Mouse (Mus musculus) forebrain, embryonic 14.5 days (tissue): ENCODE data around the gene Kcnc1. TPM values are rescaled to one million over a fixed set of nuclear protein-coding genes. Genes with fewer than 3 reads are reported as not detected.

Experiments used
- ATAC-seq: fragments of 200-750 bp; cut with Nextera tagmentation; 2 replicates; pipeline ENCODE4 v1.8.0; 2017; ENCODE audit warnings: mild to moderate bottlenecking, moderate library complexity
- DNase-seq: peaks from one replicate; pipeline ENCODE4 v3.0.0-alpha.2; 2015; ENCODE audit warnings: low spot score
- H3K27ac ChIP-seq: fragments of 300-500 bp; sonication (generic); 2 replicates; pipeline ENCODE4 v1.5.1; 2014; ENCODE audit warnings: low read depth, mild to moderate bottlenecking, control low read depth, low read length, moderate library complexity
- H3K27me3 ChIP-seq: fragments of 300-500 bp; sonication (generic); replicated peaks from 2 replicates; pipeline ENCODE4 v1.6.1; 2014; ENCODE audit warnings: low read length, control low read depth, mixed read lengths; ENCODE audit not compliant: control insufficient read depth, insufficient read depth
- H3K36me3 ChIP-seq: fragments of 300-500 bp; sonication (generic); 2 replicates; pipeline ENCODE4 v1.6.1; 2014; ENCODE audit warnings: low read length, control low read depth; ENCODE audit not compliant: control insufficient read depth, insufficient read depth
- H3K4me1 ChIP-seq: fragments of 300-500 bp; sonication (generic); 2 replicates; pipeline ENCODE4 v1.6.1; 2014; ENCODE audit warnings: antibody characterized with exemption, low read length, control low read depth; ENCODE audit not compliant: control insufficient read depth, insufficient read depth
- H3K4me2 ChIP-seq: fragments of 300-500 bp; sonication (generic); 2 replicates; pipeline ENCODE4 v1.6.1; 2014; ENCODE audit warnings: mild to moderate bottlenecking, control low read depth, low read length
- H3K4me3 ChIP-seq: fragments of 300-500 bp; sonication (generic); 2 replicates; pipeline ENCODE4 v1.5.1; 2014; ENCODE audit warnings: low read depth, low read length, control low read depth
- H3K9ac ChIP-seq: fragments of 300-500 bp; sonication (generic); 2 replicates; pipeline ENCODE4 v1.6.1; 2014; ENCODE audit warnings: mild to moderate bottlenecking, low read length, control low read depth, moderate library complexity
- H3K9me3 ChIP-seq: fragments of 300-500 bp; sonication (generic); replicated peaks from 2 replicates; pipeline ENCODE4 v1.6.1; 2016; ENCODE audit warnings: low read length, control low read depth, mixed read lengths; ENCODE audit not compliant: control insufficient read depth
- WGBS: fragments of 180-500 bp; shearing (Covaris S2); extraction: QIAGEN DNeasy Blood & Tissue Kit; methylation state at CpG from one replicate; pipeline ENCODE4 v1.1.7; 2014; 5-methylcytosine and 5-hydroxymethylcytosine counted together
- polyA plus RNA-seq: library from polyadenylated mRNA; unstranded; fragments of >200 nt; fragmentation: Nextera tagmentation; extraction: Ambion mirVana; gene quantifications from 2 replicates; pipeline ENCODE4 v1.2.1, GENCODE M21; 2014

The Kcnc1 gene
- polyA plus RNA-seq, 1 experiment from 2014 or later, result 3.6 TPM

DNA sequence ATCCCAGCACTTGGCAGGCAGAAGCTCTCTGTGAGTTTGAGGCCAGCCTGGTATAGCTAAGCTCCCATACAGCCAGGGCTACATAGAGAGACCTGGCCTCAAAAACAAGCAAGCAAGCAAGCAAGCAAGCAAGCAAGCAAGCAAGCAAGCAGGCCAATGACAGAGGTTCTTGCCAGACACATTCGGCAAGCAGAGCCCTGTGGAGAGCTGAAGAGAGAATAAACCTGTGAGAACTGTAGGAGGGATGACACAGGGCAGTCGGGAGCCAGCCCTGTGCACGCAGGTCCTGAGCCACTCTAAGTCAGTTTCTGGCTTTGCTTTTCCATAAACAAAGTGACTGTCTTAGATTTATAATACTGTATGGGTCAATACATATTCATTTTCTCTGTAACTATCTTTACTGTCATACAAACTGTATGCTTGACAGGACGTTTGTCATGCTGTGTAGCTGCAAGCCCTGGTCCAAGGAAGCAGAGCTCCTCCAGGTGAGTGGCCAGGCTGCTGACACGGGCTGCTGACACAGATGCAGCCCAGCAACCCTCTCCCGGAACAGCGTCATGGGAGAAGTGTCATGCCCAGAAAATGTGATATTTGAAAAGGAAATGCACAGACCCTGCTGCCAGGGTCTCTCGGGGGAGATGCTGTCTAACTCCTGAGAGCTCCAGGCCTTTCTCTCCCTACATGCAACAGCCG lies 51.3 kb downstream of the Kcnc1 start:
- H3K4me1 ChIP-seq, result peaks cover 10% of the 10 kb centered on the region
- no peaks in the 10 kb centered on the region for H3K36me3 ChIP-seq
- H3K9ac ChIP-seq, result no peak overlapping the region
- ATAC-seq (no peak), DNase-seq (no peak)
- H3K9me3 ChIP-seq, result no peaks in the 10 kb centered on the region
- 71% methylated on average over 9 of the region's 9 CpGs for WGBS
- no peak overlapping the region for H3K27ac ChIP-seq
- no peak overlapping the region for H3K4me3 ChIP-seq
- H3K4me2 ChIP-seq, result no peak overlapping the region
- H3K27me3 ChIP-seq, result no peaks in the 10 kb centered on the region

DNA sequence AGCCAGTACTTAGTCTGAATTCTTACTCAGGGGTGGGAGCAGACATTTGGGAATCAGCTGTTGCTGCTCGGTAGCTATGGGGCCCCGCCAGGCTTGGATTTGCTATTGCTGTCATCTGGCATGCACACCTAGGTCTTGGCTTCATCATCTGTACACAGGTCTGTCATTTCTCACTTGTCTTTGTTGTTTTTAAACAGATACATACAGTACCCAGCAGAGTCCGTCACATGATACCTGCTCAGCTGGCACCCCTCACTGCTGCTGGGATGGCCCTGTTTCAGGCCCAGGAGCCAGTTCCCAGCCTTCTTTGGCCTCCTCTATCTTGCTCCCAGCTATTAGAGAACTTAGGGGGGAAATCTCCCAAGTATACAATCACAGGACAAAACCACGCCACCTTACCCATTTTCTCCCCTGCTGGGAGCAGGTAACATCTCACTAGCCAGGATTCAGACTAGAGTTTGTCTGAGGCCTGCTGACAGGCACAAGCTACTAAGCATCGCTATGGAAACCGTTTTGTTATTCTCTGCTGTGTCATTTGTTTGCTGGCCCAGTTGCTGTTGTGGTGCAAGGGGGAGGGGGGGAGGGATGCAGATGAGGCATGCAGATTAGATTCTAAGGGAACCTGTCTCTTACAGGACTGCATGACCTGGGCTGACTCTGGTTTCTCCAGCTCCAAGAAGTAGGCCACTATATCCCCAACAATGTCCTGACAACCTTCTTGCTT lies 52.8 kb downstream of the Kcnc1 start:
- H3K4me3 ChIP-seq, result no peak overlapping the region
- no peaks in the 10 kb centered on the region for H3K27me3 ChIP-seq
- H3K4me1 ChIP-seq, result peaks cover 17% of the 10 kb centered on the region
- H3K27ac ChIP-seq, result no peak overlapping the region
- DNase-seq (peak; percentile 67), ATAC-seq (peak; percentile 59)
- H3K9ac ChIP-seq, result no peak overlapping the region
- no peak overlapping the region for H3K4me2 ChIP-seq
- WGBS, result 42% methylated on average over 6 of the region's 6 CpGs
- H3K9me3 ChIP-seq, result no peaks in the 10 kb centered on the region
- no peaks in the 10 kb centered on the region for H3K36me3 ChIP-seq

DNA sequence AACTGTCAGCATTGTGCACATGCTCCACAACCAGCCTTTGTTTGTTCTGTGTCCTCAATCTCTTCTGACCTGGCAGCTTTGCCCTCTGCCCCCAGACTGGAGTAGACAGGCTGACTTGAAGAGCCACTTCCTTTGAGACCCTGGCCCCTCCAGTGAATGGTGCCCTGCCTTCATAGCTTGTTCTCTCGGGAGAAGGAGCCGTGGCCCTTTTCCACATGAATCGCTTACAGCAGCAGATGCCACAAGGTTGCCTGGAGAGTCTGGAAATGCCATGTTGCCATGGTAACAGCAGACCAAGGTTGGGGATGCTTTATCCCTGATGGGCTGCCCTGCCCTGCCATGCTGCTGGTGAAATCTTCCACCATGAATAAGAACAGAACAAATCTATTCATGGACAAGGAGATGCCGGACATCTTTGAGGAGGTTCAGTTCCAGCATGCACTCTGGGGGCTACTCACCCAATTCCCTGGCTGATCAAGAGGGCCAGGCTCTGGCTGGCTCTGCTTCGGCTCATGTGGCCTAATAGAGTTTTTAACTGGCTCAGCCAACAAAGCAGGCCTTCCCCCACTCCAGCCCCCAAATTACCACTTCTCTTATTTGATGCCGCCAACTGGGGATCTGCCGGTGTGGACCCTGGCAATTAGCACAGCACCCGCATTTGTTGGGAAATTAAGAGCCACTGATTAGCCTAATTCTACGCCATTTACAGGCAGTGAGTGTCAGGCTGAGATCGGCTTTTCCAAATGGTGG lies 57.8 kb downstream of the Kcnc1 start:
- Histone ChIP-seq H3K4me2 (no peak overlapping the region), H3K4me1 (peaks cover 25% of the 10 kb centered on the region), H3K27ac (peak overlapping the region; percentile 72), H3K9ac (no peak overlapping the region), H3K36me3 (no peaks in the 10 kb centered on the region), H3K27me3 (no peaks in the 10 kb centered on the region), H3K9me3 (no peaks in the 10 kb centered on the region), H3K4me3 (no peak overlapping the region)
- DNase-seq (peak; percentile 88), ATAC-seq (peak; percentile 85)
- under 1% methylated on average over 10 of the region's 10 CpGs for WGBS

DNA sequence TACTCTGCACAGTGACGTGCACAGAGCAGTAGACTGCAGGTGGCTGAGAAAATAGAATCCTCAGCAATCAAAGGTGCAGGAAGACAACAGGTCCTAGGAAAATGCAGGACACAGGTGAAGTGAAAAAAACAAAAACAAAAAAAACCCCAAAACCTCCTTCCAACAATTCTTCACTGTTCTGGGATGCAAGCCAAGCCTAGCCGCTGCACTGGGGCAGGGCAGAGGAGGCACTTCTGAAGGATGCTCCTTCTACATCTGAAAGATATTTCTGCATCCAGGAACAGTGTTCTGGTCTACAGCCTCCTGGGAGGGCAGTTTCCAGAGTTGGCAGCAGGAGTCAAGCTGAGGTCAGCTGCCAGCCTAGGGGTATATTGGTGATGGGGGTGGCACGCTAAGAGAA lies 61.6 kb downstream of the Kcnc1 start:
- Histone ChIP-seq H3K36me3 (no peaks in the 10 kb centered on the region), H3K9ac (no peak overlapping the region), H3K4me2 (no peak overlapping the region), H3K4me3 (no peak overlapping the region), H3K27me3 (no peaks in the 10 kb centered on the region), H3K27ac (no peak overlapping the region), H3K4me1 (peaks cover 22% of the 10 kb centered on the region), H3K9me3 (no peaks in the 10 kb centered on the region)
- ATAC-seq, result no peak
- whole genome bisulfite sequencing, result 65% methylated on average over 3 of the region's 3 CpGs
- no peak for DNase-seq

DNA sequence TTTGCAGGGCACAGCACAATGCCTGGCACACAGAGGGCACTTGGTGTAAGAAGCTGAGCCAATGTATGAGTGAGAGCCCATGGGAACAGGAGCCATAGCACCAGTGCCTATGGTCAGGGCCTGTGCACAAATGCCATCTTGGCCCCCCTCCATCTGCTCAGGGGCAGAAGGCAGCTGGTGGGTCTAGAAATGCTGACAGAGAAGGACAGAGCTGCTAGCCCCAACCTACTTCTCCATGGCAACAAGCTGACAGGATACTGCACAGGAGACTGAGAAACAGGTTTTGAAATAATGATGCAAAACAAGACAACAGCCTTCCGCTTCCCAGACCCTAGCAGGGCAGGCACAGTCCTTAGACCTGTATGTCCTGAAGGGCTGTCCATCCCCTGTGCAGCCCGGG lies 62.9 kb downstream of the Kcnc1 start:
- Histone ChIP-seq H3K9me3 (no peaks in the 10 kb centered on the region), H3K27me3 (no peaks in the 10 kb centered on the region), H3K4me1 (peaks cover 13% of the 10 kb centered on the region), H3K36me3 (no peaks in the 10 kb centered on the region), H3K4me3 (no peak overlapping the region), H3K27ac (no peak overlapping the region; the same call in 1 of the 2 replicates), H3K4me2 (no peak overlapping the region), H3K9ac (no peak overlapping the region)
- ATAC-seq, result peak; percentile 52; the same call in 1 of the 2 replicates
- DNase-seq, result no peak
- 81% methylated on average over 2 of the region's 2 CpGs for WGBS

DNA sequence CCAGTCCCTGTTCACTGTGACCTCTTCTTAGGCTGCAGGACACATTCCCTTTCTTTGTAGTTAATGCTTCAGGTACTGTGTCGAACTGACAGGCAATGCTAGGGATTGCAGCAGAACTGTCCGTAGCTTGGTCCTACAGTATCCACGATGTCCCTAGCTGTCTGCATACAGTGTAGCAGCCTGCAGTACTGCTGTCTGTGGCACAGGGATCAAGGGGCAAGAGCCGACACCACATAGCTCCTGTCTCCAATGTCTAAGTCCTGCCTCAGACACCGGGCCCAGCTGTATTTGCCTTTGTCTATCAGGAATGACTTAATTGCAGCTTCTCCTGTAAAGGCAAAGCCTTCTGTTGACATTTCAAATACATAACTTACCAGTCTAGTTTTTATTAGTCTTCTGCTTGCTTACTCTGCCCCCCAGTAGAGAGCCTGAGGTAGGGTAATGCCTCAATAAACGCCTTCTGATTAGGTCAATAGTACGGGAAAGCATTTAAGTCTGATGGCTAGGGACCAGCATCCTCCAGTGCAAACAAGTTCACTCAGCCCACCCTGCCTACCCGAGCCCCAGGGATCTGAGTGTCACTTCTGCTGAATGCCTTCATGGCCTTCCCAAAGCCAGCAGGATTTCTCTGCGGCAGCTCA lies 63.4 kb downstream of the Kcnc1 start:
- Histone ChIP-seq H3K4me2 (no peak overlapping the region), H3K27me3 (no peaks in the 10 kb centered on the region), H3K4me1 (peaks cover 8% of the 10 kb centered on the region), H3K36me3 (no peaks in the 10 kb centered on the region), H3K4me3 (no peak overlapping the region), H3K27ac (no peak overlapping the region; the same call in 1 of the 2 replicates), H3K9ac (no peak overlapping the region), H3K9me3 (no peaks in the 10 kb centered on the region)
- WGBS, result 84% methylated on average over 9 of the region's 9 CpGs
- no peak for DNase-seq
- ATAC-seq, result no peak

DNA sequence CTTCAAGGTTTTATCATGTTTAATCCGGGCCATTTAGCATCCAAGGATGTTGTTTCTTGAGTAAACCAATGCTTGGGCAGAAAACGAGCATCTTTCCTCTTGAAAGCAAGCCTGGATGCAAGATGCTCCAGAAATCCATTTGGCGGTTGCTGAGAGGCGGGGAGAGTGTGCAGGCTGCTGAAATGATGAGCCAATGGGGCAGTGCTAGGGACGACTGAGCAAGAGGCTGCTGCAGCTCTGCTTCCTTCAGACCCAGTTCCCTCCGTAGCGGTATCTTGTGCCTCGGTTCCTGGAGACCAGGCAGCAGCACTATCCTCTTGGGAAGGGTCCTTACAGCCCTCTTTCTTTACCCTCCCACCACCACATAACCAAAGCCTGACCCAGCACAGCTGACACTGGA lies 66.0 kb downstream of the Kcnc1 start:
- no peaks in the 10 kb centered on the region for H3K36me3 ChIP-seq
- H3K9ac ChIP-seq, result no peak overlapping the region
- H3K4me3 ChIP-seq, result no peak overlapping the region
- WGBS, result 76% methylated on average over 8 of the region's 8 CpGs
- no peak for ATAC-seq
- H3K4me2 ChIP-seq, result no peak overlapping the region
- H3K9me3 ChIP-seq, result no peaks in the 10 kb centered on the region
- H3K4me1 ChIP-seq, result peaks cover 7% of the 10 kb centered on the region; the same call in 1 of the 2 replicates
- H3K27ac ChIP-seq, result no peak overlapping the region
- no peak for DNase-seq
- H3K27me3 ChIP-seq, result no peaks in the 10 kb centered on the region

DNA sequence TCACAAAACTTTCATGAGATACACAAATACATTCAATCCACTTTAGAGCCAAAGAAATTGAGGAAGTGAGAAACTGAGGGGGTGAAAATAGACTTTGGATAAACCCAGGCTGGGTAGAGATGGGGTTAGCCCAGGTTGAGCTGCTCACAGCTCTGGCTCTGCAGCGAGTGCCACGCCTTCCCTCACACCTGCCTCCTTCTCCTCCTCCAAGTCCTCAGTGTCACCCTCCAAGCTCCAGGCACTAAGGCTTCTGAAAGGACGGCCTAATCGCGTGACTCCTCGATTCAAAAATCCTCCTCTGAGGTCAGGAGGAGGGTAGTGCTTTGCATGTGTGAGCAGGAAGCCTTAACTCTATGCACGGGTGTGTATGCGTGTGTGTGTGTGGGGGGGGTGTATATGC lies 66.8 kb downstream of the Kcnc1 start:
- H3K4me1 ChIP-seq, result 0 out of 2 replicates have a peak, but pooled peaks cover 5% of the 10 kb centered on the region
- ATAC-seq (no peak), DNase-seq (no peak)
- no peak overlapping the region for H3K27ac ChIP-seq
- no peak overlapping the region for H3K4me2 ChIP-seq
- no peaks in the 10 kb centered on the region for H3K9me3 ChIP-seq
- WGBS, result 90% methylated on average over 8 of the region's 8 CpGs
- no peak overlapping the region for H3K9ac ChIP-seq
- no peak overlapping the region for H3K4me3 ChIP-seq
- no peaks in the 10 kb centered on the region for H3K36me3 ChIP-seq
- no peaks in the 10 kb centered on the region for H3K27me3 ChIP-seq
